Mouse (Mus musculus): ENCODE results near the gene Smyd3. TPM values are rescaled to one million over a fixed set of nuclear protein-coding genes. Genes with fewer than 3 reads are reported as not detected.

Smyd3 gene
- polyA plus RNA-seq, 1 experiment from 2014 or later: 22.0 TPM

GRCm38 (mm10) chr1:179250388-179250787, 267.5 kb downstream of the Smyd3 start:
- no peak overlapping the region for H3K4me3 ChIP-seq (replicated peaks)
- WGBS: 83% methylated on average over 3 of the region's 3 CpGs

GRCm38 (mm10) chr1:179243554-179243953, 274.3 kb downstream of the Smyd3 start:
- H3K9ac ChIP-seq: no peak overlapping the region
- ATAC-seq (ENCODE audit: insufficient number of reproducible peaks, low FRiP score, low TSS enrichment, low read depth): no peak
- H3K9me3 ChIP-seq (replicated peaks): no peaks in the 10 kb centered on the region
- H3K36me3 ChIP-seq: no peaks in the 10 kb centered on the region
- no peak overlapping the region for H3K4me2 ChIP-seq (replicated peaks)
- H3K27me3 ChIP-seq: no peaks in the 10 kb centered on the region
- H3K4me1 ChIP-seq: no peaks in the 10 kb centered on the region
- WGBS: 83% methylated on average over 8 of the region's 8 CpGs
- H3K27ac ChIP-seq (replicated peaks): no peak overlapping the region
- H3K4me3 ChIP-seq (replicated peaks): no peak overlapping the region

More at GRCm38 (mm10) chr1:179250388-179250787, 267.5 kb downstream of the Smyd3 start:
- Histone ChIP-seq H3K9ac (no peak overlapping the region), H3K4me1 (no peaks in the 10 kb centered on the region), H3K4me2 (replicated peaks) (no peak overlapping the region), H3K9me3 (replicated peaks) (no peaks in the 10 kb centered on the region), H3K36me3 (no peaks in the 10 kb centered on the region), H3K27me3 (no peaks in the 10 kb centered on the region), H3K27ac (replicated peaks) (no peak overlapping the region)
- ATAC-seq (ENCODE audit: insufficient number of reproducible peaks, low FRiP score, low TSS enrichment, low read depth): no peak

- no peaks in the 10 kb centered on the region for H3K36me3 ChIP-seq
- H3K9ac ChIP-seq: no peak overlapping the region
- WGBS: 79% methylated on average over 6 of the region's 6 CpGs
- H3K4me1 ChIP-seq: no peaks in the 10 kb centered on the region
- no peak overlapping the region for H3K4me2 ChIP-seq (replicated peaks)
- H3K27me3 ChIP-seq: no peaks in the 10 kb centered on the region
- H3K9me3 ChIP-seq (replicated peaks): no peaks in the 10 kb centered on the region
- H3K4me3 ChIP-seq (replicated peaks): no peak overlapping the region
- H3K27ac ChIP-seq (replicated peaks): no peak overlapping the region
- ATAC-seq (ENCODE audit: insufficient number of reproducible peaks, low FRiP score, low TSS enrichment, low read depth): no peak
Observed at GRCm38 (mm10) chr1:179240663-179241279, 277.1 kb downstream of the Smyd3 start.

GRCm38 (mm10) chr1:179238639-179239038, 279.2 kb downstream of the Smyd3 start:
- no peaks in the 10 kb centered on the region for H3K9me3 ChIP-seq (replicated peaks)
- H3K4me1 ChIP-seq: no peaks in the 10 kb centered on the region
- H3K27ac ChIP-seq (replicated peaks): no peak overlapping the region
- H3K9ac ChIP-seq: no peak overlapping the region
- H3K27me3 ChIP-seq: no peaks in the 10 kb centered on the region
- H3K36me3 ChIP-seq: no peaks in the 10 kb centered on the region
- no peak for ATAC-seq (ENCODE audit: insufficient number of reproducible peaks, low FRiP score, low TSS enrichment, low read depth)
- no peak overlapping the region for H3K4me3 ChIP-seq (replicated peaks)
- H3K4me2 ChIP-seq (replicated peaks): no peak overlapping the region
- WGBS: 68% methylated on average over 2 of the region's 2 CpGs

- 44% methylated on average over 7 of the region's 7 CpGs for WGBS
- Histone ChIP-seq H3K27ac (replicated peaks) (no peak overlapping the region), H3K4me2 (replicated peaks) (no peak overlapping the region), H3K4me3 (replicated peaks) (no peak overlapping the region), H3K27me3 (no peaks in the 10 kb centered on the region), H3K9ac (no peak overlapping the region), H3K4me1 (no peaks in the 10 kb centered on the region), H3K9me3 (replicated peaks) (no peaks in the 10 kb centered on the region), H3K36me3 (no peaks in the 10 kb centered on the region)
- ATAC-seq (ENCODE audit: insufficient number of reproducible peaks, low FRiP score, low TSS enrichment, low read depth): no peak
Observed at GRCm38 (mm10) chr1:179237989-179238388, 279.9 kb downstream of the Smyd3 start.

GRCm38 (mm10) chr1:179236217-179236840, 281.5 kb downstream of the Smyd3 start:
- Histone ChIP-seq H3K27ac (replicated peaks) (no peak overlapping the region), H3K4me2 (replicated peaks) (no peak overlapping the region), H3K9me3 (replicated peaks) (no peaks in the 10 kb centered on the region), H3K27me3 (no peaks in the 10 kb centered on the region), H3K9ac (no peak overlapping the region), H3K4me1 (peaks cover 4% of the 10 kb centered on the region; the same call in 1 of the 2 replicates), H3K36me3 (no peaks in the 10 kb centered on the region), H3K4me3 (replicated peaks) (no peak overlapping the region)
- no peak for ATAC-seq (ENCODE audit: insufficient number of reproducible peaks, low FRiP score, low TSS enrichment, low read depth)
- WGBS: 84% methylated on average over 8 of the region's 8 CpGs

- no peak overlapping the region for H3K4me3 ChIP-seq (replicated peaks)
- H3K4me1 ChIP-seq: peaks cover 4% of the 10 kb centered on the region; the same call in 1 of the 2 replicates
- 34% methylated on average over 13 of the region's 13 CpGs for WGBS
- H3K27me3 ChIP-seq: no peaks in the 10 kb centered on the region
- H3K9me3 ChIP-seq (replicated peaks): no peaks in the 10 kb centered on the region
- no peak overlapping the region for H3K9ac ChIP-seq
- no peak overlapping the region for H3K4me2 ChIP-seq (replicated peaks)
- peak overlapping the region; percentile 39; the same call in 1 of the 2 replicates for H3K27ac ChIP-seq (replicated peaks)
- ATAC-seq (ENCODE audit: insufficient number of reproducible peaks, low FRiP score, low TSS enrichment, low read depth): no peak
- H3K36me3 ChIP-seq: no peaks in the 10 kb centered on the region
Observed at GRCm38 (mm10) chr1:179231777-179232661, 285.8 kb downstream of the Smyd3 start.

- Histone ChIP-seq H3K9me3 (replicated peaks) (no peaks in the 10 kb centered on the region), H3K27me3 (no peaks in the 10 kb centered on the region), H3K27ac (replicated peaks) (no peak overlapping the region), H3K36me3 (no peaks in the 10 kb centered on the region), H3K4me1 (peaks cover 4% of the 10 kb centered on the region; the same call in 1 of the 2 replicates), H3K4me3 (replicated peaks) (no peak overlapping the region), H3K9ac (no peak overlapping the region), H3K4me2 (replicated peaks) (no peak overlapping the region)
- no peak for ATAC-seq (ENCODE audit: insufficient number of reproducible peaks, low FRiP score, low TSS enrichment, low read depth)
- 56% methylated on average over 3 of the region's 3 CpGs for WGBS
Observed at GRCm38 (mm10) chr1:179229515-179229914, 288.3 kb downstream of the Smyd3 start.

GRCm38 (mm10) chr1:179220290-179220689, 297.6 kb downstream of the Smyd3 start:
- Histone ChIP-seq H3K4me1 (no peaks in the 10 kb centered on the region; the same call in 1 of the 2 replicates), H3K36me3 (no peaks in the 10 kb centered on the region), H3K9me3 (replicated peaks) (no peaks in the 10 kb centered on the region), H3K4me3 (replicated peaks) (no peak overlapping the region), H3K4me2 (replicated peaks) (no peak overlapping the region), H3K27me3 (no peaks in the 10 kb centered on the region), H3K9ac (no peak overlapping the region), H3K27ac (replicated peaks) (no peak overlapping the region)
- 50% methylated on average over 1 of the region's 1 CpGs for WGBS
- no peak for ATAC-seq (ENCODE audit: insufficient number of reproducible peaks, low FRiP score, low TSS enrichment, low read depth)

GRCm38 (mm10) chr1:179218061-179218460, 299.8 kb downstream of the Smyd3 start:
- Histone ChIP-seq H3K9me3 (replicated peaks) (no peaks in the 10 kb centered on the region), H3K4me3 (replicated peaks) (no peak overlapping the region), H3K4me2 (replicated peaks) (no peak overlapping the region), H3K9ac (no peak overlapping the region), H3K4me1 (no peaks in the 10 kb centered on the region; the same call in 1 of the 2 replicates), H3K27me3 (no peaks in the 10 kb centered on the region), H3K36me3 (no peaks in the 10 kb centered on the region), H3K27ac (replicated peaks) (no peak overlapping the region)
- WGBS: 67% methylated on average over 5 of the region's 5 CpGs
- ATAC-seq (ENCODE audit: insufficient number of reproducible peaks, low FRiP score, low TSS enrichment, low read depth): no peak

GRCm38 (mm10) chr1:179217036-179217435, 300.8 kb downstream of the Smyd3 start:
- Histone ChIP-seq H3K9me3 (replicated peaks) (no peaks in the 10 kb centered on the region), H3K4me2 (replicated peaks) (no peak overlapping the region), H3K27me3 (no peaks in the 10 kb centered on the region), H3K27ac (replicated peaks) (no peak overlapping the region), H3K4me1 (0 out of 2 replicates have a peak, but pooled peaks cover 3% of the 10 kb centered on the region), H3K4me3 (replicated peaks) (no peak overlapping the region), H3K36me3 (no peaks in the 10 kb centered on the region), H3K9ac (no peak overlapping the region)
- ATAC-seq (ENCODE audit: insufficient number of reproducible peaks, low FRiP score, low TSS enrichment, low read depth): no peak
- 30% methylated on average over 4 of the region's 4 CpGs for WGBS

All from embryonic facial prominence, embryonic 15.5 days (tissue).